Mouse (Mus musculus): ENCODE results near the gene Lpp. TPM values are rescaled to one million over a fixed set of nuclear protein-coding genes. Genes with fewer than 3 reads are reported as not detected.

Lpp gene
- polyA plus RNA-seq, 1 experiment from 2014 or later: 11.5 TPM

DNA sequence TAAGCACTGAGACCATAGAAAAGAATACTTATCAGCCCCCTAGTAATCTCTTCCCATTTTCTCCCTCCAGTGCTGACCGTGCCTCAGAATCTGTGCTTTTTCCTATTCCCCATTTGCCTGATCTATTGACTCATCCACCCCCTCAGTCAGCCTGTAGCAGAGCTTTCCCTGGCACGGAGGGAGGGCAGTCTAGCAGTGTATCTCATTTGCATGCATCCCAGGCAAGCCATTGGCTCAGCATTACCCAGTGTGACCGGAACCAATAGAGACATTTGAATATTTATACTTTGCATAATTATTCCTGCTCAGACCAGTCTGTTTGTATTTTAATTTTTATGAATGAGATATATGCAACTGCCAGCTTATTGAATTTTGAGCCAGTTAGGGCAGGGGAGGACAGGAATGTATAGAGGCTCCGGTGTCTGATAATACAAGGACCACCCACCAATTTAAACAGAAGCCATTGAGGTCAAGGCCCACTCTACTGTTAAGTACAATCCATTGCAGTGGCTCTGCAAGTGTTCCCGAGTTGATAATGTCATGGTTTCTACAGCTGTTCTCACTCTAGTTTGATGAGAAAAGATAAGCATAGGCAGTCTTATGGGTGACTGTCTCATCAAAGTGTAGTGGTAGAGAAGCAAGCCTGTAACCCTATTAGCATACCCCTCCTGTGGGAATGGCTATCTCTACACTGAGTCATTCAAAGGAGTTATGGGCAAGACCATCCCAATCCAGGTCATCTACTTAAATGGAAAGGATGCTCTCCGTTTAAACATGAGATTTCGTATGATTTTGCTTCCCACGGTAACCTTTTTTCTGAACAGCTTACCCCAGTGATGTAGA, 385.3 kb downstream of the Lpp start:
- Histone ChIP-seq H3K4me1 (replicated peaks) (no peaks in the 10 kb centered on the region), H3K4me2 (no peak overlapping the region), H3K27ac (replicated peaks) (no peak overlapping the region), H3K27me3 (no peaks in the 10 kb centered on the region), H3K9me3 (no peaks in the 10 kb centered on the region), H3K36me3 (no peaks in the 10 kb centered on the region), H3K4me3 (no peak overlapping the region), H3K9ac (no peak overlapping the region)
- peak; percentile 81 for ATAC-seq (ENCODE audit: low FRiP score, low read depth)
- 48% methylated on average over 8 of the region's 8 CpGs for WGBS

DNA sequence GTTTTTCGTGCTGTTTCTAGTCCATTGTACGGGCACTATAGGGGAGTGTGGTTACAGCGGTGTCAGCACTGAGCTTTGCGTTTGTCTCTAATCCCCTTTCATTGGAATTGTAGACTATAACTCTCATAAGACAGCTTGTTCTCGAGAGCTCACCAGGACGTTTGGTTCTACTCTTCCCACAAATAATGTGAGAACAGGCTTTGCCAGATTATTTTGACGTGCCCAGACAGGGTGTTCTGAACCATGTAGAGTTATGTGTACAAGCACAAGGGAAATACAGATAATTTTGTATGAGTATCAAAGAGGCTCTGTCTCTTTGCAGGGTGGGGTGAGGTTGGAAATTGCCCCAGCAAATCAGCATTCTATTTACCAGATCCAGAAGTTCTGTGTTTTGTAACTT, 387.2 kb downstream of the Lpp start:
- no peaks in the 10 kb centered on the region for H3K27me3 ChIP-seq
- no peak overlapping the region for H3K27ac ChIP-seq (replicated peaks)
- no peak for ATAC-seq (ENCODE audit: low FRiP score, low read depth)
- H3K4me2 ChIP-seq: no peak overlapping the region
- H3K4me3 ChIP-seq: no peak overlapping the region
- WGBS: 73% methylated on average over 7 of the region's 7 CpGs
- H3K36me3 ChIP-seq: no peaks in the 10 kb centered on the region
- no peak overlapping the region for H3K9ac ChIP-seq
- no peaks in the 10 kb centered on the region for H3K4me1 ChIP-seq (replicated peaks)
- H3K9me3 ChIP-seq: no peaks in the 10 kb centered on the region

DNA sequence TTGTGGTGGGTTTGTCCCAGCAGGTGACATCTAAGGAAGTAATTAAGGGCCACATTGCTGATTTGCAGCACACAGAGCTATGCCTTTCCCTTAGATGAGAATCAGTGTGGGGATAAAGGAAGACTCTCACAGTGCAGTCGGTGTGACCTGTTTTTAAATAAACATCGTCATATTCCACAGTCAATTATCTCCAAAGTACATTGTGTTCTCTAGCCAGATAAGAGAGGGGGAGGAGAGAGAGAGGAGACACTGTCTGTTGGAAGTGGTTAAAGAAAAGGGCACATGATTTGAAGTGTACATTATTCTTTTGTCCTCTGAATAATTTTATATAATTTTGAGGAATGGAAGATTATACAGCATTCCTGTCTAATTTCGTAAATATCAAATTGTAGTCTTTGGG, 388.6 kb downstream of the Lpp start:
- Histone ChIP-seq H3K9ac (no peak overlapping the region), H3K4me2 (no peak overlapping the region), H3K27ac (replicated peaks) (no peak overlapping the region), H3K4me3 (no peak overlapping the region), H3K4me1 (replicated peaks) (no peaks in the 10 kb centered on the region), H3K36me3 (no peaks in the 10 kb centered on the region), H3K9me3 (no peaks in the 10 kb centered on the region), H3K27me3 (no peaks in the 10 kb centered on the region)
- no peak for ATAC-seq (ENCODE audit: low FRiP score, low read depth)
- 80% methylated on average over 3 of the region's 3 CpGs for WGBS

DNA sequence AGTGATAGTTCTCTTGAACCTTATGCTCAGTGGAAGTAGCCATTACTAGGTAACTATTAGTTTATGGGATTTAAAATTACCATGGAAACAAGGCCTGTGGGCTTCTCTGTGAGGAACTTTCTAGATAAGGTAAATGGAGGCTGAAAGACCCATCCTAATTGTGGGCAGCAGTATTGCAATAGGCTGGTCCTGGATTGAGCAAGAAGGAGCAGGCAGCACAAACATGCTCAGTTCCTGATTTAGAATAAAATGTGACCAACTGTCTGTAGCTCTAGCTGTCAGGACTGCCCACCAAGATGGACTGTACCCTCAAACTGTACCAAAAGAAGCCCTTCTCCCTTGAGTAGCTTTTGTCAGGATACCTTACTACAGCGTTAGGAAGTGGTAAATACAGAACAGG, 392.3 kb downstream of the Lpp start:
- Histone ChIP-seq H3K4me2 (no peak overlapping the region), H3K27me3 (no peaks in the 10 kb centered on the region), H3K4me1 (replicated peaks) (no peaks in the 10 kb centered on the region), H3K36me3 (no peaks in the 10 kb centered on the region), H3K9me3 (no peaks in the 10 kb centered on the region), H3K4me3 (no peak overlapping the region), H3K9ac (no peak overlapping the region), H3K27ac (replicated peaks) (no peak overlapping the region)
- ATAC-seq (ENCODE audit: low FRiP score, low read depth): no peak
- WGBS: 93% methylated on average over 1 of the region's 1 CpGs

DNA sequence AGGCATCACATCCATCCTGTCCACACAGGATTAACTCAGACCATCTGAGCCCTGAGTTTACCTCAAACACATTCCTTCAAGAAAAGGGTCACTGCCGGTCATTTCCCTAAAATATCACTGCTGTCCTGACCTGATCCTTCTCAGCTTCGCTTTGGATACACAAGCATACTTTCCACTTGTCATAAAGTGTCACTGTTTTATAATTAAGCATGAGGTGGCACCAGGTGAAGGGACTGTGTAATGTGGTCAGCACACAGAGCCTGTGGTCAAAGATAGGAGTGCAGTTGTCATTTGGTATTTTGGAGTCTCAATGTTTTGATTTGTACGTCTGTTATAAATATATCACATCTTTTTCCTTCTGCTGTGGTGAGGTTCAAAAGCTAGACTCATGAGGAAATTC, 395.7 kb downstream of the Lpp start:
- H3K27me3 ChIP-seq: no peaks in the 10 kb centered on the region
- 92% methylated on average over 3 of the region's 3 CpGs for WGBS

DNA sequence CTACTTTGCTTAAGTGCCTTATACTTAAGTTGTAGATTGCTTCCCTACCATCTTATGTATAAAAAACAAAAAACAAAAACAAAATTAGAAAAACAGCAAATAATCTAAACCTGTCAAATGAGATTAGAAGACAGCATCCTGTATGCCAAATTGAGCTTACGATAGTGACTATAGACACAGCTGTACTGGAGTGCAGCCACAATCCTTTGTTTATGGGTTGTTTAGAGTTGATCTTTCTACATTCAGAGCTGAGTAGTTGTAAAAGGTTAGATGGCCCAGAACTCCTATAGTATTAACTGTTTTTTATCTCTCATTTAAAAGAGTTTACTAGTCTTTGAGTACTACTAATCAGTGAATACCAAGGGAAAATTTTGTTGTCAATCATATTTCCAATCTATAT, 398.1 kb downstream of the Lpp start:
- Histone ChIP-seq H3K9ac (no peak overlapping the region), H3K4me2 (no peak overlapping the region), H3K27ac (replicated peaks) (no peak overlapping the region), H3K4me3 (no peak overlapping the region), H3K36me3 (no peaks in the 10 kb centered on the region), H3K4me1 (replicated peaks) (no peaks in the 10 kb centered on the region), H3K9me3 (no peaks in the 10 kb centered on the region), H3K27me3 (no peaks in the 10 kb centered on the region)
- 91% methylated on average over 1 of the region's 1 CpGs for WGBS
- no peak for ATAC-seq (ENCODE audit: low FRiP score, low read depth)

More for the DNA sequence above, 395.7 kb downstream of the Lpp start:
- Histone ChIP-seq H3K9ac (no peak overlapping the region), H3K9me3 (no peaks in the 10 kb centered on the region), H3K27ac (replicated peaks) (no peak overlapping the region), H3K4me2 (no peak overlapping the region), H3K4me3 (no peak overlapping the region), H3K4me1 (replicated peaks) (no peaks in the 10 kb centered on the region), H3K36me3 (no peaks in the 10 kb centered on the region)
- ATAC-seq (ENCODE audit: low FRiP score, low read depth): no peak

DNA sequence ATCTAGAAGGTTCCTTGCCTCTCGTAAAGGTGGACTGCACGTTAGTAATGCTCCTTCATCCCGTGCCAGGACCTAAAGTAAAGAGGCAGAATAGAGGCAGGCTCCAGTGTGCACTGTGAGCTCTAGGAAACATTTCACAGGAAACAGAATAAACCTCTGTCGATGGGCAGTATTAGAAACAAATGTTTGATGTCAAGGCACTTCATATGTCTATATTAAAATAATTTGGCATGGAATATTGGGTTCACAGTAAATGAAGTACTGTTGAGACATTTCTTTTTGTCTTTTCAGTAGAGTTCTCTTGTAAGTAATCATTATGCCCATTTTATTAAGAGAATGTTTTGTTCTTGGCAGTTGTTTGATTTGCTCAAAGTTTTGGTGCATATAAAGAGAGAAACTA, 398.7 kb downstream of the Lpp start:
- Histone ChIP-seq H3K27ac (replicated peaks) (no peak overlapping the region), H3K27me3 (no peaks in the 10 kb centered on the region), H3K4me2 (no peak overlapping the region), H3K9ac (no peak overlapping the region), H3K4me3 (no peak overlapping the region), H3K4me1 (replicated peaks) (no peaks in the 10 kb centered on the region), H3K36me3 (no peaks in the 10 kb centered on the region), H3K9me3 (no peaks in the 10 kb centered on the region)
- WGBS: 92% methylated on average over 4 of the region's 4 CpGs
- no peak for ATAC-seq (ENCODE audit: low FRiP score, low read depth)

DNA sequence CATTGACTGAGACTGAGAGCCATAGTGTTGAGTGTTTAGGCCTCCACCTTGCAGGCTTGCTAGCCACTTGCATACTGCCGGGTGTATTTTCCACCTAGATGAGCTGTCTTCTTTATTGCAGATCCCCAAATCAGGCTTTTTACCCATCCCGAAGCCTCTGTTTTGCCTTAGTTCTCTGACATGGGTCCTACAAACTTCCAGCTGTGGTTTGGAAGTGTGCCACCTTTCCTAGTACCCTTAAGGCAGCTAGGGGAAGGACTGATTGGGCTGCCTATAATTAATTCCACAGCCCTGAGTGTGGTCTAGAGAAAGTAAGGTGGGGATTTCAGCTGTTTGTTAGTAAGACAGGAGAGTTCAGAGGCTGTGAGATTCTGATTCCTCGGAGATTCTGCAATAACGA, 399.5 kb downstream of the Lpp start:
- WGBS: 88% methylated on average over 4 of the region's 4 CpGs
- no peaks in the 10 kb centered on the region for H3K9me3 ChIP-seq
- no peak for ATAC-seq (ENCODE audit: low FRiP score, low read depth)

DNA sequence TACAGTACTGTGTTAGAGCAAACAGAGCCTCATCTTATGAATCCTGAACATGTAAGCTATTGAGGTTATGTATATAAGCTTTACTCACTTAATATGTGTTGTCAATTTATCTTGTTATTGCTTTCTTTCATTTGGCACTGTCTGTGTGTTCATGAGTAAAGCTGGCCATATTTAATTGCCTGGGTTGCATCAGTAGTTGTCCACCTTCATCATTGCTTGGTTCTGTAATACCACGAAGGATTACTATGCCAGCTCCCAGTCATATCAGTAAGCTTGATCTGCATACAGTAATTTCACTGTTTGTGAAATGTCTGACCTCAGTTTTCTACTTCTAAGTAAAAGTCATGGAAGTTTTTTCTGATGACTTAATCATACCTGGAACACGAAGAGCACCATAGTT, 401.4 kb downstream of the Lpp start:
- no peak overlapping the region for H3K9ac ChIP-seq
- no peak for ATAC-seq (ENCODE audit: low FRiP score, low read depth)

More for the DNA sequence above, 399.5 kb downstream of the Lpp start:
- no peaks in the 10 kb centered on the region for H3K4me1 ChIP-seq (replicated peaks)
- H3K4me2 ChIP-seq: no peak overlapping the region
- H3K27me3 ChIP-seq: no peaks in the 10 kb centered on the region
- H3K27ac ChIP-seq (replicated peaks): no peak overlapping the region
- no peaks in the 10 kb centered on the region for H3K36me3 ChIP-seq
- no peak overlapping the region for H3K9ac ChIP-seq
- H3K4me3 ChIP-seq: no peak overlapping the region

DNA sequence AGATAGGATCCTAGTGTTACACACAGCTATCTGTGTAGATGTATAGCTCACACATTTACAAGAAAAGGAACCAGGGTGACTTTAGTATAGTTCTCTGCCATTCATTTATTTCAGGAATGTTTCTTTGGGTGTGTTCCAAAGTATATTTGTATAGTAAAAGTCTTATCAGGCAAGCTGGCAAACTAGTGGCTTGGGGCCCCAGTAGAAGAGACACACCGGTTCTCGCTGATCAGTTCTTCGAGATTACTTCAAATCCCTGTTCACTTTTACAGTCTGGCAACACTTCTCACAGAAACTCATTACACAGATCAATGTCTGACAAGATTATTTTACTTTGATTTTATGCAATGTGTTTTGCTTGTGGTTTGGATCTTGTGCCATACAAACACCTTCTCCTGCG, 408.0 kb downstream of the Lpp start:
- no peak for ATAC-seq (ENCODE audit: low FRiP score, low read depth)
- 74% methylated on average over 4 of the region's 4 CpGs for WGBS
- H3K27me3 ChIP-seq: no peaks in the 10 kb centered on the region
- H3K4me1 ChIP-seq (replicated peaks): no peaks in the 10 kb centered on the region
- no peak overlapping the region for H3K4me2 ChIP-seq
- no peak overlapping the region for H3K27ac ChIP-seq (replicated peaks)
- H3K9ac ChIP-seq: no peak overlapping the region
- no peaks in the 10 kb centered on the region for H3K9me3 ChIP-seq
- H3K36me3 ChIP-seq: no peaks in the 10 kb centered on the region
- H3K4me3 ChIP-seq: no peak overlapping the region

More for the DNA sequence above, 401.4 kb downstream of the Lpp start:
- Histone ChIP-seq H3K9me3 (no peaks in the 10 kb centered on the region), H3K27ac (replicated peaks) (no peak overlapping the region), H3K4me1 (replicated peaks) (no peaks in the 10 kb centered on the region), H3K4me2 (no peak overlapping the region), H3K27me3 (no peaks in the 10 kb centered on the region), H3K36me3 (no peaks in the 10 kb centered on the region), H3K4me3 (no peak overlapping the region)
- WGBS: 86% methylated on average over 2 of the region's 2 CpGs

DNA sequence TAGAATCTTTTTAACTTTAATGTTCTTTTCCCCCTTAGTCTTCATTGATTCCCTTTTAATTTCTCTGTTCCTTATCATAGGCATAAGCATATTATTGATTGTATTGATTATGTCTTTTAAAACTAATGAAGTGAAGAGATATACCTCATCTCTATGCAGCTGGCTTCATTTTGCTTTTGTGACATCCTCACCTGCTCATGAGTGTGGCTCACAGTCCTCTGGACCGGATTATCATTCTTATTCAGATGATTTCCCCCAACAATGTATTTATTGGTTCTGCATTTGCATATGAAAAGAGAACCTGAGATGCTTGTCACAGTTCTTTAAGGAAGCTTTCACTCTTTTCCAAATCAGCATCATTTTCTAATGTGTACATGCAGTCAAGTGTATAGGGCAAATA, 408.5 kb downstream of the Lpp start:
- Histone ChIP-seq H3K9ac (no peak overlapping the region), H3K27me3 (no peaks in the 10 kb centered on the region), H3K4me2 (no peak overlapping the region), H3K27ac (replicated peaks) (no peak overlapping the region), H3K9me3 (no peaks in the 10 kb centered on the region), H3K4me1 (replicated peaks) (no peaks in the 10 kb centered on the region), H3K4me3 (no peak overlapping the region), H3K36me3 (no peaks in the 10 kb centered on the region)
- WGBS: 13% methylated on average over 1 of the region's 1 CpGs
- ATAC-seq (ENCODE audit: low FRiP score, low read depth): no peak

DNA sequence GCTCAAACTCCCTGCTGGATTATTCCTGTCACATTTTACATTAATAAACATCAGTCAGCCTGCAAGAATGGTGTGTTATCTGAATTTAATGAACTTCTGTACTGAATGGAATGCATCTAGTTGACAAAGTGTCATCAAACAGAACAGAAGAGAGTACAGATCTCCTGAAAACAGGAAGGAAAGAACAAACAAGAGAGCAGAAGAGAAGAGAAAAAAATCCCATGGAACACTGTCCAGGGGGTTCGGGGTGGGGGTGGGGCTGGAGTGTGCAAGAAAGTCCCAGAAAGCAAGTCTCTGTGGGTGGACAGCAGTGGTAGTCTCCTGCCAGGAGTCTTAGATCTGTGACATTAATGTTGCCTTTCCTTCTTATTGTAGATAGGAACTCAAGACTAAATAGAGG, 412.8 kb downstream of the Lpp start:
- Histone ChIP-seq H3K4me2 (no peak overlapping the region), H3K36me3 (no peaks in the 10 kb centered on the region), H3K9me3 (no peaks in the 10 kb centered on the region), H3K4me3 (no peak overlapping the region), H3K27me3 (no peaks in the 10 kb centered on the region), H3K27ac (replicated peaks) (no peak overlapping the region), H3K4me1 (replicated peaks) (no peaks in the 10 kb centered on the region), H3K9ac (no peak overlapping the region)
- WGBS: 79% methylated on average over 1 of the region's 1 CpGs
- no peak for ATAC-seq (ENCODE audit: low FRiP score, low read depth)

DNA sequence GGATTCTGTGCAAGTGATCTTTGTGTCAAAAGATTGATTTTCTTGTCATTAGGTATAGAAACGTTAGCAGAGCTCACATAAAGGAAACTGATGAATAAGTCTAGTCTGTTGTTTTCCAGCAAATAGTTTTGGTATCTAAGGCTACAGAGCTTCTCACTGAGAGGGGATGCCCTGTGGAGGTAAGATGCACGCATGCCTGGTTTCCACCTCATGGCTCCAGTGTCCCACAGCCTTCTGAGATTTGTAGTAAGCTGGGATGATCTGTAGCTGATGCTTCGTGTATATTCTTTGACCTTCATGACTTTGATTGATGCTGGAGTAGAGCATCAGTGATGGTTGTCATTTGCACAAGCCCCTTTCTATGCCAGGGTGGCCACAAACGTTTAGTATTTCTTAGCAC, 414.3 kb downstream of the Lpp start:
- no peak for ATAC-seq (ENCODE audit: low FRiP score, low read depth)
- Histone ChIP-seq H3K4me3 (no peak overlapping the region), H3K36me3 (no peaks in the 10 kb centered on the region), H3K27me3 (no peaks in the 10 kb centered on the region), H3K27ac (replicated peaks) (no peak overlapping the region), H3K9ac (no peak overlapping the region), H3K9me3 (no peaks in the 10 kb centered on the region), H3K4me1 (replicated peaks) (no peaks in the 10 kb centered on the region), H3K4me2 (no peak overlapping the region)
- 21% methylated on average over 4 of the region's 4 CpGs for WGBS

All from hindbrain, embryonic 15.5 days (tissue).